Mouse (Mus musculus): ENCODE data around the gene Mgea5. TPM values are rescaled to one million over a fixed set of nuclear protein-coding genes. Genes with fewer than 3 reads are reported as not detected.

Gene Mgea5
- 42.2 and 47.2 TPM in 2 replicates for polyA plus RNA-seq (2015; fragmentation: Nextera tagmentation; extraction: Ambion mirVana)

GRCm38 (mm10) chr19:45783181-45783932, at the start of gene Mgea5:
Gene Mgea5 (minus strand): TSS chr19:45783837.
- Histone ChIP-seq H3K4me3 (replicated peaks) (peak within 1 kb of the TSS; percentile 90), H3K4me1 (peaks cover 15% of the 10 kb centered on the region), H3K9me3 (no peaks in the 10 kb centered on the region), H3K27me3 (replicated peaks) (no peaks in the 10 kb centered on the region), H3K36me3 (peaks cover 8% of the 10 kb centered on the region; the same call in 1 of the 2 replicates), H3K9ac (peak within 1 kb of the TSS; percentile 97), H3K4me2 (peak within 1 kb of the TSS; percentile 59), H3K27ac (peak within 1 kb of the TSS; percentile 97)
- under 1% methylated on average over 58 of the region's 71 CpGs for WGBS
- ATAC-seq (ENCODE audit: insufficient read depth, low FRiP score, low read depth) = peak; percentile 98

GRCm38 (mm10) chr19:45830679-45831078, 47.0 kb upstream of the Mgea5 start:
- Histone ChIP-seq H3K4me2 (no peak overlapping the region), H3K27ac (no peak overlapping the region), H3K9ac (no peak overlapping the region), H3K4me1 (0 out of 2 replicates have a peak, but pooled peaks cover 3% of the 10 kb centered on the region), H3K36me3 (no peaks in the 10 kb centered on the region), H3K9me3 (no peaks in the 10 kb centered on the region), H3K4me3 (replicated peaks) (no peak overlapping the region), H3K27me3 (replicated peaks) (no peaks in the 10 kb centered on the region)
- 39% methylated on average over 2 of the region's 2 CpGs for WGBS
- ATAC-seq (ENCODE audit: insufficient read depth, low FRiP score, low read depth) = no peak

DNA sequence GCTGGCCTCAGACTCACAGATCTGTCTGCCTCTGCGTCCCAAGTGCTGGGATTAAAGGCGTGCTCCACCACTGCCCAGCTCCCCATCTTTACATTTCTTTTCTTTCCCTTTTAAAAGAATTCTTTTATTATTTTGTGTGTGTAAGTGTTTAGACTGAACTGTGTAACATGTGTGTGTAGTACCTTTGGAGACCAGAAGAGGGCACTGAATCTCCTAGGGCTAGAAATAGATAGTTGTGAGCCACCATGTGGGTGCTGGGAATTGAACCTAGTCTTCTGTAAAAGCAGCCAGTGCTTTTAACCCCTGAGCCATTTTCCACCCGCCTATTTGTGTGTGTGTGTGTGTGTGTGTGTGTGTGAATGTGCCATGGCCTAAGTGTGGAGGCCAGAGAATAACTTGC, 44.1 kb upstream of the Mgea5 start:
- Histone ChIP-seq H3K4me1 (0 out of 2 replicates have a peak, but pooled peaks cover 3% of the 10 kb centered on the region), H3K27ac (no peak overlapping the region), H3K27me3 (replicated peaks) (no peaks in the 10 kb centered on the region), H3K4me3 (replicated peaks) (no peak overlapping the region), H3K9me3 (no peaks in the 10 kb centered on the region), H3K4me2 (no peak overlapping the region), H3K36me3 (no peaks in the 10 kb centered on the region), H3K9ac (no peak overlapping the region)
- WGBS = 88% methylated on average over 3 of the region's 3 CpGs
- no peak for ATAC-seq (ENCODE audit: insufficient read depth, low FRiP score, low read depth)

- Histone ChIP-seq H3K36me3 (no peaks in the 10 kb centered on the region), H3K9ac (no peak overlapping the region), H3K4me1 (0 out of 2 replicates have a peak, but pooled peaks cover 3% of the 10 kb centered on the region), H3K9me3 (no peaks in the 10 kb centered on the region), H3K4me2 (no peak overlapping the region), H3K27ac (no peak overlapping the region), H3K4me3 (replicated peaks) (no peak overlapping the region), H3K27me3 (replicated peaks) (no peaks in the 10 kb centered on the region)
- 49% methylated on average over 5 of the region's 5 CpGs for WGBS
- ATAC-seq (ENCODE audit: insufficient read depth, low FRiP score, low read depth) = no peak
Observed at GRCm38 (mm10) chr19:45827125-45827524, 43.5 kb upstream of the Mgea5 start.

DNA sequence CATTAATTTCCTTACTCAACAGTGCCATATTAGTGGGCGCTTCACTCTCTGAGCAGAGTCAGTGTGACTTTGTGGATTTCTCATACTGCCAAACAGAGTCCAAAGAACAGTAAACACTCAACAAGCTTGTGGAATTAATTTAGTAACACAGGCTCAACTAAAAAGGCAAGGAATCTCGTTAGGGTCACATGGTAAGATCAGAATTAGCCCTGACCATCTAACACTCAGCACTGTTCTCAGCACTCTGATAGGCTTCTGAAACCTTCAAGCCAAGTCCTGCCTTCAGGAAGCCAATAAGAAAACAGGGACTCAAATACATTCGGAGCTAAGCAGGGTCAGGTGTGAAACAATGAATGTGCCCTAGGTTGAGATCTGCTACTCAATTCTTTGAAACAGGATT, 42.5 kb upstream of the Mgea5 start:
- H3K27me3 ChIP-seq (replicated peaks) = no peaks in the 10 kb centered on the region
- H3K4me2 ChIP-seq = no peak overlapping the region
- H3K9ac ChIP-seq = no peak overlapping the region
- no peak overlapping the region for H3K4me3 ChIP-seq (replicated peaks)
- WGBS = 74% methylated on average over 3 of the region's 3 CpGs
- peaks cover 8% of the 10 kb centered on the region; the same call in 1 of the 2 replicates for H3K4me1 ChIP-seq
- H3K9me3 ChIP-seq = no peaks in the 10 kb centered on the region
- ATAC-seq (ENCODE audit: insufficient read depth, low FRiP score, low read depth) = no peak
- no peak overlapping the region for H3K27ac ChIP-seq
- no peaks in the 10 kb centered on the region for H3K36me3 ChIP-seq

DNA sequence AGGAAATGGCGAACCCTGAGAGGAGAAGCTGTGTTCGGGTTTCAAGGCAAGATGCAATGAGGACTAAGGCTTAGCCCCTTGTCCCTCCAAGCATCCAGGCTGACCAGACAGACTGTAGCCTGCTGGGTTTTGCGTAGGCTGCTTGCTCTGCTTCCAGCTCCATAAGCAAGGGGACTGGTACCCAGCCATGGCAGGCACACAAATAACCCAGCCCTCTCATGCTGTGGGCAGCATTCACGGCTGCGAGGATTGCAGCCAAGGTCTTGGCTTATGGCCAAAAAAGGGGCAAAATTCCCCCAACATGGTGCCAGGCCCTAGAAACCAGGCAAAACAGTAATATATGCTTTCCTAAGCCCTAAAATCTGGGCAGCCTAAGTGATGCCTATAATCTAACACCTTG, 38.2 kb upstream of the Mgea5 start:
- Histone ChIP-seq H3K27me3 (replicated peaks) (no peaks in the 10 kb centered on the region), H3K4me1 (peaks cover 21% of the 10 kb centered on the region), H3K27ac (no peak overlapping the region), H3K4me3 (replicated peaks) (no peak overlapping the region), H3K9ac (no peak overlapping the region), H3K9me3 (no peaks in the 10 kb centered on the region), H3K36me3 (no peaks in the 10 kb centered on the region), H3K4me2 (no peak overlapping the region)
- 78% methylated on average over 5 of the region's 5 CpGs for WGBS
- ATAC-seq (ENCODE audit: insufficient read depth, low FRiP score, low read depth) = no peak

- Histone ChIP-seq H3K9me3 (no peaks in the 10 kb centered on the region), H3K27me3 (replicated peaks) (no peaks in the 10 kb centered on the region), H3K9ac (no peak overlapping the region), H3K4me1 (peaks cover 35% of the 10 kb centered on the region), H3K27ac (no peak overlapping the region), H3K36me3 (no peaks in the 10 kb centered on the region), H3K4me2 (no peak overlapping the region), H3K4me3 (replicated peaks) (no peak overlapping the region)
- no peak for ATAC-seq (ENCODE audit: insufficient read depth, low FRiP score, low read depth)
- 37% methylated on average over 11 of the region's 11 CpGs for WGBS
Observed at GRCm38 (mm10) chr19:45817816-45818490, 34.3 kb upstream of the Mgea5 start.

- Histone ChIP-seq H3K27me3 (replicated peaks) (no peaks in the 10 kb centered on the region), H3K4me1 (peaks cover 42% of the 10 kb centered on the region), H3K27ac (peak overlapping the region; percentile 9; the same call in 1 of the 2 replicates), H3K36me3 (no peaks in the 10 kb centered on the region), H3K9me3 (no peaks in the 10 kb centered on the region), H3K4me2 (peak overlapping the region; percentile 81), H3K9ac (no peak overlapping the region), H3K4me3 (replicated peaks) (no peak overlapping the region)
- WGBS = 32% methylated on average over 8 of the region's 8 CpGs
- no peak for ATAC-seq (ENCODE audit: insufficient read depth, low FRiP score, low read depth)
Observed at GRCm38 (mm10) chr19:45816727-45817126, 33.1 kb upstream of the Mgea5 start.

GRCm38 (mm10) chr19:45815831-45816405, 32.3 kb upstream of the Mgea5 start, which contains the start of gene Kcnip2:
Gene Kcnip2 (minus strand): TSS chr19:45816061.
- peak within 1 kb of the TSS; percentile 9; the same call in 1 of the 2 replicates for H3K27ac ChIP-seq
- ATAC-seq (ENCODE audit: insufficient read depth, low FRiP score, low read depth) = peak; percentile 51
- no peaks in the 10 kb centered on the region for H3K9me3 ChIP-seq
- peak within 1 kb of the TSS; percentile 81 for H3K4me2 ChIP-seq
- H3K4me3 ChIP-seq (replicated peaks) = peak within 1 kb of the TSS; percentile 41
- peaks cover 38% of the 10 kb centered on the region for H3K4me1 ChIP-seq
- H3K9ac ChIP-seq = no peak within 1 kb of the TSS
- no peaks in the 10 kb centered on the region for H3K27me3 ChIP-seq (replicated peaks)
- under 1% methylated on average over 26 of the region's 29 CpGs for WGBS
- H3K36me3 ChIP-seq = no peaks in the 10 kb centered on the region

GRCm38 (mm10) chr19:45815170-45815569, 31.5 kb upstream of the Mgea5 start:
- Histone ChIP-seq H3K9me3 (no peaks in the 10 kb centered on the region), H3K27me3 (replicated peaks) (no peaks in the 10 kb centered on the region), H3K27ac (no peak overlapping the region), H3K4me2 (peak overlapping the region; percentile 81), H3K4me3 (replicated peaks) (peak overlapping the region; percentile 41), H3K9ac (no peak overlapping the region), H3K4me1 (peaks cover 38% of the 10 kb centered on the region), H3K36me3 (no peaks in the 10 kb centered on the region)
- ATAC-seq (ENCODE audit: insufficient read depth, low FRiP score, low read depth) = no peak
- WGBS = 58% methylated on average over 10 of the region's 10 CpGs

GRCm38 (mm10) chr19:45813801-45814200, 30.2 kb upstream of the Mgea5 start:
- H3K4me3 ChIP-seq (replicated peaks) = no peak overlapping the region
- no peak overlapping the region for H3K27ac ChIP-seq
- H3K4me2 ChIP-seq = no peak overlapping the region
- no peaks in the 10 kb centered on the region for H3K9me3 ChIP-seq
- H3K36me3 ChIP-seq = no peaks in the 10 kb centered on the region
- no peak overlapping the region for H3K9ac ChIP-seq
- ATAC-seq (ENCODE audit: insufficient read depth, low FRiP score, low read depth) = 0 out of 2 replicates have a peak, but pooled peaks have one; percentile 15
- 9% methylated on average over 12 of the region's 12 CpGs for WGBS
- peaks cover 38% of the 10 kb centered on the region for H3K4me1 ChIP-seq
- no peaks in the 10 kb centered on the region for H3K27me3 ChIP-seq (replicated peaks)

GRCm38 (mm10) chr19:45813263-45813662, 29.6 kb upstream of the Mgea5 start:
- no peak overlapping the region for H3K4me2 ChIP-seq
- H3K4me1 ChIP-seq = peaks cover 35% of the 10 kb centered on the region
- no peak overlapping the region for H3K4me3 ChIP-seq (replicated peaks)
- H3K27me3 ChIP-seq (replicated peaks) = no peaks in the 10 kb centered on the region
- H3K9me3 ChIP-seq = no peaks in the 10 kb centered on the region
- no peak overlapping the region for H3K27ac ChIP-seq
- 8% methylated on average over 11 of the region's 11 CpGs for WGBS
- no peaks in the 10 kb centered on the region for H3K36me3 ChIP-seq
- ATAC-seq (ENCODE audit: insufficient read depth, low FRiP score, low read depth) = no peak
- H3K9ac ChIP-seq = no peak overlapping the region

All from stomach, embryonic 15.5 days (tissue).